Mouse (Mus musculus) lung, embryonic 16.5 days (tissue): Measurements from ENCODE around the gene Dolpp1. TPM values are rescaled to one million over a fixed set of nuclear protein-coding genes. Genes with fewer than 3 reads are reported as not detected.

Experiments used
- ATAC-seq: fragments of 200-750 bp; cut with Nextera tagmentation; 2 replicates; pipeline ENCODE4 v1.8.0; 2017; ENCODE audit warnings: low read depth, mild to moderate bottlenecking, moderate library complexity
- H3K27ac ChIP-seq: fragments of 300-500 bp; sonication (generic); 2 replicates; pipeline ENCODE4 v1.5.1; 2014; ENCODE audit warnings: mild to moderate bottlenecking, control low read depth, low read length
- H3K27me3 ChIP-seq: fragments of 300-500 bp; sonication (generic); 2 replicates; pipeline ENCODE4 v1.6.1; 2014; ENCODE audit warnings: low read depth, low read length, mixed read lengths; ENCODE audit not compliant: control insufficient read depth, insufficient read depth
- H3K36me3 ChIP-seq: fragments of 300-500 bp; sonication (generic); 2 replicates; pipeline ENCODE4 v1.6.1; 2014; ENCODE audit warnings: low read length; ENCODE audit not compliant: control insufficient read depth, insufficient read depth
- H3K4me1 ChIP-seq: fragments of 300-500 bp; sonication (generic); replicated peaks from 2 replicates; pipeline ENCODE4 v1.6.1; 2014; ENCODE audit warnings: low read length, mixed read lengths; ENCODE audit not compliant: control insufficient read depth, insufficient read depth
- H3K4me2 ChIP-seq: fragments of 300-500 bp; sonication (generic); 2 replicates; pipeline ENCODE4 v1.6.1; 2014; ENCODE audit warnings: low read depth, low read length, control low read depth
- H3K4me3 ChIP-seq: fragments of 300-500 bp; sonication (generic); 2 replicates; pipeline ENCODE4 v1.5.1; 2014; ENCODE audit warnings: mild to moderate bottlenecking, low read length, control low read depth
- H3K9ac ChIP-seq: fragments of 300-500 bp; sonication (generic); 2 replicates; pipeline ENCODE4 v1.6.1; 2014; ENCODE audit warnings: low read length, control low read depth
- H3K9me3 ChIP-seq: fragments of 300-500 bp; sonication (generic); 2 replicates; pipeline ENCODE4 v1.6.1; 2016; ENCODE audit warnings: low read length; ENCODE audit not compliant: control insufficient read depth
- WGBS: fragments of 180-500 bp; shearing (Covaris S2); extraction: QIAGEN DNeasy Blood & Tissue Kit; methylation state at CpG from one replicate; pipeline ENCODE4 v1.1.7; 2014; 5-methylcytosine and 5-hydroxymethylcytosine counted together
- polyA plus RNA-seq: library from polyadenylated mRNA; unstranded; fragments of >200 nt; fragmentation: Nextera tagmentation; extraction: Ambion mirVana; gene quantifications from 2 replicates; pipeline ENCODE4 v1.2.1, GENCODE M21; 2015

The Dolpp1 gene
- polyA plus RNA-seq, 1 experiment from 2014 or later: 49.6 TPM

GRCm38 (mm10) chr2:30357552-30358510, 34.2 kb upstream of the Dolpp1 start:
- Histone ChIP-seq H3K27me3 (no peaks in the 10 kb centered on the region), H3K9me3 (no peaks in the 10 kb centered on the region), H3K9ac (peak overlapping the region; percentile 83), H3K4me2 (peak overlapping the region; percentile 90), H3K36me3 (0 out of 2 replicates have a peak, but pooled peaks cover 2% of the 10 kb centered on the region), H3K4me1 (peaks cover 23% of the 10 kb centered on the region), H3K4me3 (peak overlapping the region; percentile 80), H3K27ac (peak overlapping the region; percentile 32)
- ATAC-seq: no peak
- 40% methylated on average over 8 of the region's 8 CpGs for WGBS

- Histone ChIP-seq H3K9ac (peak within 1 kb of the TSS; percentile 83), H3K9me3 (no peaks in the 10 kb centered on the region), H3K27ac (peak within 1 kb of the TSS; percentile 60), H3K4me1 (peaks cover 23% of the 10 kb centered on the region), H3K4me3 (peak within 1 kb of the TSS; percentile 80), H3K27me3 (no peaks in the 10 kb centered on the region), H3K36me3 (0 out of 2 replicates have a peak, but pooled peaks cover 2% of the 10 kb centered on the region), H3K4me2 (peak within 1 kb of the TSS; percentile 90)
- WGBS: 1% methylated on average over 56 of the region's 73 CpGs
- ATAC-seq: peak; percentile 72
Measured at GRCm38 (mm10) chr2:30358533-30359531, 33.2 kb upstream of the Dolpp1 start, which contains the start of gene Sh3glb2. Gene Sh3glb2, minus strand, starts transcription at chr2:30359337.

GRCm38 (mm10) chr2:30360626-30361025, 31.4 kb upstream of the Dolpp1 start:
- Histone ChIP-seq H3K9ac (no peak overlapping the region), H3K27ac (no peak overlapping the region), H3K4me3 (no peak overlapping the region), H3K27me3 (no peaks in the 10 kb centered on the region), H3K4me1 (peaks cover 34% of the 10 kb centered on the region), H3K36me3 (no peaks in the 10 kb centered on the region), H3K9me3 (no peaks in the 10 kb centered on the region), H3K4me2 (no peak overlapping the region)
- no peak for ATAC-seq
- 55% methylated on average over 10 of the region's 10 CpGs for WGBS

- Histone ChIP-seq H3K9ac (no peak overlapping the region), H3K27me3 (no peaks in the 10 kb centered on the region), H3K36me3 (peaks cover 2% of the 10 kb centered on the region), H3K4me1 (peaks cover 19% of the 10 kb centered on the region), H3K9me3 (no peaks in the 10 kb centered on the region), H3K27ac (no peak overlapping the region), H3K4me3 (no peak overlapping the region), H3K4me2 (no peak overlapping the region)
- 62% methylated on average over 5 of the region's 5 CpGs for WGBS
- no peak for ATAC-seq
Measured at GRCm38 (mm10) chr2:30362865-30363264, 29.2 kb upstream of the Dolpp1 start.

- under 1% methylated on average over 54 of the region's 54 CpGs for WGBS
Measured at GRCm38 (mm10) chr2:30363773-30364650, 28.0 kb upstream of the Dolpp1 start, which contains the start of gene Miga2. Gene Miga2, plus strand, starts transcription at chr2:30364233.

GRCm38 (mm10) chr2:30365281-30366069, 26.6 kb upstream of the Dolpp1 start:
- peak overlapping the region; percentile 74; the same call in 1 of the 2 replicates for H3K9ac ChIP-seq
- WGBS: 89% methylated on average over 2 of the region's 2 CpGs
- peak overlapping the region; percentile 85 for H3K4me2 ChIP-seq
- no peak for ATAC-seq
- no peaks in the 10 kb centered on the region for H3K9me3 ChIP-seq
- peaks cover 12% of the 10 kb centered on the region for H3K4me1 ChIP-seq
- H3K4me3 ChIP-seq: peak overlapping the region; percentile 67
- no peaks in the 10 kb centered on the region for H3K27me3 ChIP-seq
- peak overlapping the region; percentile 36; the same call in 1 of the 2 replicates for H3K27ac ChIP-seq
- H3K36me3 ChIP-seq: peaks cover 26% of the 10 kb centered on the region

More at GRCm38 (mm10) chr2:30363773-30364650, 28.0 kb upstream of the Dolpp1 start, which contains the start of gene Miga2:
- peak within 1 kb of the TSS; percentile 74 for H3K9ac ChIP-seq
- H3K9me3 ChIP-seq: no peaks in the 10 kb centered on the region
- H3K4me2 ChIP-seq: peak within 1 kb of the TSS; percentile 85
- peak within 1 kb of the TSS; percentile 67 for H3K4me3 ChIP-seq
- H3K27me3 ChIP-seq: no peaks in the 10 kb centered on the region
- peaks cover 12% of the 10 kb centered on the region for H3K4me1 ChIP-seq
- peaks cover 13% of the 10 kb centered on the region for H3K36me3 ChIP-seq
- H3K27ac ChIP-seq: peak within 1 kb of the TSS; percentile 75
- ATAC-seq: peak; percentile 99

- H3K4me2 ChIP-seq: no peak overlapping the region
- peaks cover 12% of the 10 kb centered on the region for H3K4me1 ChIP-seq
- H3K27ac ChIP-seq: peak overlapping the region; percentile 36; the same call in 1 of the 2 replicates
- no peaks in the 10 kb centered on the region for H3K9me3 ChIP-seq
- H3K36me3 ChIP-seq: peaks cover 29% of the 10 kb centered on the region
- 44% methylated on average over 5 of the region's 5 CpGs for WGBS
- no peak overlapping the region for H3K9ac ChIP-seq
- H3K4me3 ChIP-seq: no peak overlapping the region
- H3K27me3 ChIP-seq: no peaks in the 10 kb centered on the region
- no peak for ATAC-seq
Measured at GRCm38 (mm10) chr2:30366203-30366602, 25.9 kb upstream of the Dolpp1 start.
